Mouse (Mus musculus): ENCODE data around the gene Ube2f. TPM values are rescaled to one million over a fixed set of nuclear protein-coding genes. Genes with fewer than 3 reads are reported as not detected.
A peak's percentile ranks its signal among the peaks of the same experiment; 100 is the strongest.

Ube2f gene
- polyA plus RNA-seq (2014; fragmentation: Nextera tagmentation; extraction: Ambion mirVana), result 77.9 and 78.0 TPM in 2 replicates

- peak; percentile 100 for ATAC-seq (ENCODE audit: insufficient read depth)
Observed at GRCm38 (mm10) chr1:91249564-91250414, at the start of gene Ube2f. Ube2f (plus strand) TSS chr1:91250304.

GRCm38 (mm10) chr1:91201122-91201521 is 49.0 kb upstream of the Ube2f start:
- H3K36me3 ChIP-seq (ENCODE audit: insufficient read depth), result no peaks in the 10 kb centered on the region
- no peaks in the 10 kb centered on the region for H3K9me3 ChIP-seq (ENCODE audit: low read depth, low read length)
- ATAC-seq (ENCODE audit: insufficient read depth) (no peak), DNase-seq (no peak)
- no peak for TF ChIP-seq CTCF (IDR thresholded peaks at IDR 0.05; ENCODE audit: low read depth)
- no peak overlapping the region for H3K4me2 ChIP-seq
- no peak overlapping the region for H3K4me3 ChIP-seq (ENCODE audit: low read depth, low read length)
- no peaks in the 10 kb centered on the region for H3K27me3 ChIP-seq (ENCODE audit: insufficient read depth, low read length)
- 62% methylated on average over 3 of the region's 3 CpGs for WGBS
- H3K4me1 ChIP-seq (ENCODE audit: insufficient read depth), result no peaks in the 10 kb centered on the region
- no peak overlapping the region for H3K27ac ChIP-seq (ENCODE audit: low read depth)
- no peak overlapping the region for H3K9ac ChIP-seq

More at GRCm38 (mm10) chr1:91249564-91250414, at the start of gene Ube2f:
- Histone ChIP-seq H3K36me3 (ENCODE audit: insufficient read depth) (peaks cover 5% of the 10 kb centered on the region; the same call in 1 of the 2 replicates), H3K4me2 (peak within 1 kb of the TSS; percentile 73), H3K27me3 (ENCODE audit: insufficient read depth, low read length) (no peaks in the 10 kb centered on the region), H3K27ac (ENCODE audit: low read depth) (peak within 1 kb of the TSS; percentile 80), H3K9ac (peak within 1 kb of the TSS; percentile 90), H3K4me1 (ENCODE audit: insufficient read depth) (0 out of 2 replicates have a peak, but pooled peaks cover 9% of the 10 kb centered on the region), H3K4me3 (ENCODE audit: low read depth, low read length) (peak within 1 kb of the TSS; percentile 99), H3K9me3 (ENCODE audit: low read depth, low read length) (no peaks in the 10 kb centered on the region)
- TF ChIP-seq CTCF (IDR thresholded peaks at IDR 0.05; ENCODE audit: low read depth), result peak; percentile 70
- DNase-seq, result peak; percentile 98
- WGBS, result under 1% methylated on average over 43 of the region's 43 CpGs

- Histone ChIP-seq H3K27ac (ENCODE audit: low read depth) (no peak overlapping the region), H3K4me1 (ENCODE audit: insufficient read depth) (no peaks in the 10 kb centered on the region), H3K9me3 (ENCODE audit: low read depth, low read length) (no peaks in the 10 kb centered on the region), H3K27me3 (ENCODE audit: insufficient read depth, low read length) (no peaks in the 10 kb centered on the region), H3K36me3 (ENCODE audit: insufficient read depth) (no peaks in the 10 kb centered on the region), H3K9ac (no peak overlapping the region), H3K4me2 (no peak overlapping the region), H3K4me3 (ENCODE audit: low read depth, low read length) (no peak overlapping the region)
- WGBS, result 75% methylated on average over 5 of the region's 5 CpGs
- TF ChIP-seq CTCF (IDR thresholded peaks at IDR 0.05; ENCODE audit: low read depth), result no peak
- no peak for DNase-seq
- ATAC-seq (ENCODE audit: insufficient read depth), result no peak
Observed at GRCm38 (mm10) chr1:91204221-91204765, 45.8 kb upstream of the Ube2f start.

GRCm38 (mm10) chr1:91205651-91206050 is 44.5 kb upstream of the Ube2f start:
- Histone ChIP-seq H3K9ac (no peak overlapping the region), H3K36me3 (ENCODE audit: insufficient read depth) (no peaks in the 10 kb centered on the region), H3K27me3 (ENCODE audit: insufficient read depth, low read length) (no peaks in the 10 kb centered on the region), H3K4me2 (no peak overlapping the region), H3K9me3 (ENCODE audit: low read depth, low read length) (no peaks in the 10 kb centered on the region), H3K27ac (ENCODE audit: low read depth) (no peak overlapping the region), H3K4me1 (ENCODE audit: insufficient read depth) (no peaks in the 10 kb centered on the region), H3K4me3 (ENCODE audit: low read depth, low read length) (no peak overlapping the region)
- TF ChIP-seq CTCF (IDR thresholded peaks at IDR 0.05; ENCODE audit: low read depth), result no peak
- 71% methylated on average over 6 of the region's 6 CpGs for WGBS
- no peak for ATAC-seq (ENCODE audit: insufficient read depth)
- DNase-seq, result no peak

GRCm38 (mm10) chr1:91206336-91206735 is 43.8 kb upstream of the Ube2f start:
- Histone ChIP-seq H3K27me3 (ENCODE audit: insufficient read depth, low read length) (no peaks in the 10 kb centered on the region), H3K4me2 (no peak overlapping the region), H3K4me1 (ENCODE audit: insufficient read depth) (0 out of 2 replicates have a peak, but pooled peaks cover 1% of the 10 kb centered on the region), H3K27ac (ENCODE audit: low read depth) (no peak overlapping the region), H3K9me3 (ENCODE audit: low read depth, low read length) (no peaks in the 10 kb centered on the region), H3K9ac (no peak overlapping the region), H3K4me3 (ENCODE audit: low read depth, low read length) (no peak overlapping the region), H3K36me3 (ENCODE audit: insufficient read depth) (no peaks in the 10 kb centered on the region)
- WGBS, result 67% methylated on average over 8 of the region's 8 CpGs
- DNase-seq (no peak), ATAC-seq (ENCODE audit: insufficient read depth) (no peak)
- no peak for TF ChIP-seq CTCF (IDR thresholded peaks at IDR 0.05; ENCODE audit: low read depth)

- 66% methylated on average over 5 of the region's 5 CpGs for WGBS
- TF ChIP-seq CTCF (IDR thresholded peaks at IDR 0.05; ENCODE audit: low read depth), result no peak
- no peak for DNase-seq
- 0 out of 2 replicates have a peak, but pooled peaks cover 7% of the 10 kb centered on the region for H3K4me1 ChIP-seq (ENCODE audit: insufficient read depth)
- no peak overlapping the region for H3K4me3 ChIP-seq (ENCODE audit: low read depth, low read length)
- H3K27ac ChIP-seq (ENCODE audit: low read depth), result no peak overlapping the region
- H3K9me3 ChIP-seq (ENCODE audit: low read depth, low read length), result no peaks in the 10 kb centered on the region
- no peaks in the 10 kb centered on the region for H3K36me3 ChIP-seq (ENCODE audit: insufficient read depth)
- no peak for ATAC-seq (ENCODE audit: insufficient read depth)
- no peaks in the 10 kb centered on the region for H3K27me3 ChIP-seq (ENCODE audit: insufficient read depth, low read length)
- H3K4me2 ChIP-seq, result no peak overlapping the region
- no peak overlapping the region for H3K9ac ChIP-seq
Observed at GRCm38 (mm10) chr1:91206873-91207272, 43.2 kb upstream of the Ube2f start.

Measured in lung, embryonic 14.5 days (tissue).